ENCODE assay signal across 31 mouse cellular contexts in the genomic region with DNA sequence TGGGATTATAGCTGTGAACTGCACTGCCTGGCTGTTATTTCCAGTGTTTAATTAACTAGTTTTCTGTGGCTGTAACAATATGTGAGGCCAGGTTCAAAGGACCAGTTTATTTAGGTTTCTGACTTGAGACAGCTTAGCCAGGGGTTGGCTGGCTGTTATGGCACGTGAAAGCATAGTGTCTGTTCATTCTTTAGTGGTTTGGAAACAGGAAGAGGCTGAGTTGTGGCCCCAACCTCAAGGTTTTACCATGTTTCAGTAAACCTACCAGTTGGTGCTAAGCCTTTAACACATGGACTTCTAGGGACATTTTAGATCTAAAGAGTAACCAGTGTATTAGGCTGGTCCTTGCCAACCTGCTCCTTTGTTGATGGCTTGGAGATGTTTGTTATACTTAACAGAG. TPM values are rescaled to one million over a fixed set of nuclear protein-coding genes. Genes with fewer than 3 reads are reported as not detected.
DNase-seq lines count a peak whose midpoint lies in the region; ATAC-seq and TF ChIP-seq lines count a peak whose summit lies in the region.
"Had no signal": no experiment of that assay in that cellular context is flagged by ENCODE, and none has a peak within 500 bp of the region (broad histone marks: within the 10 kb centered on the region; RNA-seq: fewer than 3 reads in every experiment).

No protein-coding gene starts in this region.

- H3K27me3 ChIP-seq in heart, embryonic 13.5 days (replicated peaks): no peaks in the 10 kb centered on the region
- no peaks in the 10 kb centered on the region for H3K27me3 ChIP-seq in kidney, adult 2 months (replicated peaks; ENCODE audit: control insufficient read depth, insufficient read depth, low read length)
- no peaks in the 10 kb centered on the region for H3K27me3 ChIP-seq in kidney, embryonic 14.5 days (ENCODE audit: control insufficient read depth, insufficient read depth, low read length)
- H3K27me3 ChIP-seq in neural tube, embryonic 15.5 days (replicated peaks): no peaks in the 10 kb centered on the region
- H3K27me3 ChIP-seq: embryonic facial prominence, embryonic 12.5 days; hindbrain, embryonic 15.5 days; intestine, embryonic 15.5 days; midbrain, embryonic 13.5 days; neural tube, embryonic 12.5 days; stomach, embryonic 15.5 days had no signal

- TF ChIP-seq POLR2A in kidney, adult 2 months (IDR thresholded peaks at IDR 0.05; ENCODE audit: low read depth, low read length): no peak

- 74% methylated on average over 1 of the region's 1 CpGs for WGBS in heart, embryonic 13.5 days
- 73% methylated on average over 1 of the region's 1 CpGs for WGBS in kidney, adult 2 months
- 76% methylated on average over 1 of the region's 1 CpGs for WGBS in kidney, embryonic 14.5 days
- 88% methylated on average over 1 of the region's 1 CpGs for WGBS in neural tube, embryonic 15.5 days

- no peak overlapping the region for H3K4me2 ChIP-seq in heart, embryonic 13.5 days
- no peak overlapping the region for H3K4me2 ChIP-seq in kidney, embryonic 14.5 days (replicated peaks; ENCODE audit: low read depth, low read length)
- no peak overlapping the region for H3K4me2 ChIP-seq in neural tube, embryonic 15.5 days
- H3K4me2 ChIP-seq: embryonic facial prominence, embryonic 12.5 days; hindbrain, embryonic 15.5 days; intestine, embryonic 15.5 days; midbrain, embryonic 13.5 days; neural tube, embryonic 12.5 days; stomach, embryonic 15.5 days had no signal

- 0 out of 2 replicates have a peak overlapping the region, but pooled peaks have one; percentile 19 for H3K9ac ChIP-seq in heart, embryonic 13.5 days
- H3K9ac ChIP-seq in kidney, embryonic 14.5 days (ENCODE audit: low read depth, low read length): no peak overlapping the region
- no peak overlapping the region for H3K9ac ChIP-seq in neural tube, embryonic 15.5 days (replicated peaks)
- H3K9ac ChIP-seq: embryonic facial prominence, embryonic 12.5 days; forebrain, postnatal 0 days; hindbrain, embryonic 15.5 days; intestine, embryonic 15.5 days; liver, postnatal 0 days; midbrain, embryonic 13.5 days; neural tube, embryonic 12.5 days; stomach, embryonic 15.5 days had no signal

- H3K36me3 ChIP-seq in heart, embryonic 13.5 days: peaks cover 99% of the 10 kb centered on the region
- H3K36me3 ChIP-seq in kidney, adult 2 months (ENCODE audit: control insufficient read depth, insufficient read depth, low read length): peaks cover under 1% of the 10 kb centered on the region
- peaks cover 91% of the 10 kb centered on the region for H3K36me3 ChIP-seq in kidney, embryonic 14.5 days (ENCODE audit: control insufficient read depth, insufficient read depth, low read length)
- peaks cover 92% of the 10 kb centered on the region for H3K36me3 ChIP-seq in neural tube, embryonic 15.5 days

- intact Hi-C loops in heart, postnatal 36 days (cut with DNase I): no loop called here

- H3K4me1 ChIP-seq in heart, embryonic 13.5 days: peaks cover 28% of the 10 kb centered on the region
- H3K4me1 ChIP-seq in kidney, adult 2 months (ENCODE audit: control insufficient read depth, insufficient read depth, low read length): no peaks in the 10 kb centered on the region
- H3K4me1 ChIP-seq in kidney, embryonic 14.5 days (ENCODE audit: control insufficient read depth, insufficient read depth, low read length): no peaks in the 10 kb centered on the region
- H3K4me1 ChIP-seq in neural tube, embryonic 15.5 days: no peaks in the 10 kb centered on the region
- H3K4me1 ChIP-seq: embryonic facial prominence, embryonic 12.5 days; hindbrain, embryonic 15.5 days; intestine, embryonic 15.5 days; limb, embryonic 10.5 days; midbrain, embryonic 13.5 days; neural tube, embryonic 12.5 days; stomach, embryonic 15.5 days had no signal

- no peaks in the 10 kb centered on the region for H3K9me3 ChIP-seq in heart, embryonic 13.5 days
- H3K9me3 ChIP-seq in kidney, embryonic 14.5 days (ENCODE audit: control insufficient read depth, low read length): no peaks in the 10 kb centered on the region
- H3K9me3 ChIP-seq in neural tube, embryonic 15.5 days (replicated peaks): no peaks in the 10 kb centered on the region
- H3K9me3 ChIP-seq: embryonic facial prominence, embryonic 12.5 days; hindbrain, embryonic 15.5 days; intestine, embryonic 15.5 days; limb, embryonic 10.5 days; midbrain, embryonic 13.5 days; neural tube, embryonic 12.5 days; stomach, embryonic 15.5 days had no signal

- ATAC-seq in heart, embryonic 13.5 days (ENCODE audit: extremely low read depth, insufficient number of reproducible peaks, low FRiP score, low TSS enrichment): no peak
- ATAC-seq in kidney, embryonic 14.5 days (ENCODE audit: low FRiP score, low TSS enrichment): no peak
- peak; percentile 61 for ATAC-seq in granulocyte monocyte progenitor cell, adult 5-6 weeks (replicated peaks; ENCODE audit: poor library complexity, severe bottlenecking)
- no peak for ATAC-seq in neural tube, embryonic 15.5 days (ENCODE audit: low FRiP score)
- ATAC-seq: activated CD4-positive, CD25-positive, alpha-beta regulatory T cell, adult 4 months; intestine, embryonic 15.5 days; liver, postnatal 0 days; lung, postnatal 0 days; midbrain, embryonic 13.5 days had no signal

- DNase-seq in heart, postnatal 36 days: no peak
- peak; percentile 38 for DNase-seq in kidney, adult 2 months
- peak; percentile 11 to 38 for DNase-seq in natural killer cell, adult 2 months (ENCODE audit: low spot score in 2 of 2)
- DNase-seq: adrenal gland, adult 8-10 months; B cell, adult 2 months; cerebellum, adult 18-20 months; cerebellum, postnatal 14 days; forebrain, postnatal 0 days; gastrocnemius, postnatal 25 days; heart, postnatal 4 days; liver; liver, postnatal 0 days; right cerebral cortex, postnatal 4 days; thymus, postnatal 25 days had no signal

- peak overlapping the region; percentile 70 for H3K27ac ChIP-seq in heart, embryonic 13.5 days (replicated peaks)
- H3K27ac ChIP-seq in kidney, adult 2 months (ENCODE audit: insufficient read depth, low read depth, low read length): no peak overlapping the region
- no peak overlapping the region for H3K27ac ChIP-seq in kidney, embryonic 14.5 days (ENCODE audit: low read depth, low read length)
- H3K27ac ChIP-seq in neural tube, embryonic 15.5 days (replicated peaks): no peak overlapping the region
- H3K27ac ChIP-seq: embryonic facial prominence, embryonic 12.5 days; hindbrain, embryonic 15.5 days; intestine, embryonic 15.5 days; kidney, postnatal 0 days; limb, embryonic 10.5 days; midbrain, embryonic 13.5 days; neural tube, embryonic 12.5 days; stomach, embryonic 15.5 days had no signal

- H3K4me3 ChIP-seq in heart, embryonic 13.5 days: no peak overlapping the region
- H3K4me3 ChIP-seq in kidney, adult 2 months (ENCODE audit: insufficient read depth, low read depth, low read length): no peak overlapping the region
- no peak overlapping the region for H3K4me3 ChIP-seq in kidney, embryonic 14.5 days (ENCODE audit: low read length)
- no peak overlapping the region for H3K4me3 ChIP-seq in neural tube, embryonic 15.5 days (replicated peaks)
- H3K4me3 ChIP-seq: embryonic facial prominence, embryonic 12.5 days; hindbrain, embryonic 15.5 days; intestine, embryonic 15.5 days; limb, embryonic 10.5 days; midbrain, embryonic 13.5 days; neural tube, embryonic 12.5 days; stomach, embryonic 15.5 days had no signal

- no peak for TF ChIP-seq CTCF in kidney, adult 2 months (conservative IDR thresholded peaks at IDR 0.05; ENCODE audit: insufficient read depth, insufficient read length, low read depth, low read length)

RNA-seq across cellular contexts. Expression of a gene that starts 12.6 kb away (rescaled TPM):
- 64.9 and 71.1 TPM in 2 replicates for polyA plus RNA-seq in heart, embryonic 13.5 days (2015; fragmentation: Nextera tagmentation; extraction: Ambion mirVana)
- 10 to 100 TPM; 36.5 to 37.4 TPM for total RNA-seq in heart, postnatal 36 days (2021)
- polyA plus RNA-seq in kidney, adult 2 months (2012; rRNA removed): 43.8 and 47.2 TPM in 2 replicates
- 62.0 and 89.1 TPM in 2 replicates for polyA plus RNA-seq in kidney, embryonic 14.5 days (2014; fragmentation: Nextera tagmentation; extraction: Ambion mirVana)
- 79.5 and 85.5 TPM in 2 replicates for total RNA-seq in granulocyte monocyte progenitor cell, adult 5-6 weeks (2014; fragmentation: Nextera tagmentation)
- total RNA-seq in granulocyte monocyte progenitor cell, adult 5-6 weeks (2017): 117 and 126 TPM in 2 replicates
- 99.6 and 105 TPM in 2 replicates for polyA plus RNA-seq in neural tube, embryonic 15.5 days (2015; fragmentation: Nextera tagmentation; extraction: Ambion mirVana)

RNA-seq across cellular contexts. Expression of a gene that starts 23.6 kb away (rescaled TPM):
- not detected in 2 replicates for polyA plus RNA-seq in heart, embryonic 13.5 days (2015; fragmentation: Nextera tagmentation; extraction: Ambion mirVana)
- total RNA-seq in heart, postnatal 36 days (2021): not detected
- 0.16 TPM in 2 replicates for polyA plus RNA-seq in kidney, adult 2 months (2012; rRNA removed)
- polyA plus RNA-seq in kidney, embryonic 14.5 days (2014; fragmentation: Nextera tagmentation; extraction: Ambion mirVana): not detected in 2 replicates
- total RNA-seq in granulocyte monocyte progenitor cell, adult 5-6 weeks (2014; fragmentation: Nextera tagmentation): not detected in 2 replicates
- 0.21 TPM in 1 of 2 replicates, not detected in the other for total RNA-seq in granulocyte monocyte progenitor cell, adult 5-6 weeks (2017)
- polyA plus RNA-seq in neural tube, embryonic 15.5 days (2015; fragmentation: Nextera tagmentation; extraction: Ambion mirVana): not detected in 2 replicates
- total RNA-seq: forebrain, postnatal 0 days; gastrocnemius, postnatal 25 days; heart, postnatal 4 days; layer of hippocampus, postnatal 10 days; left cerebral cortex, adult 8-10 months had no signal
- polyA plus RNA-seq: embryonic facial prominence, embryonic 12.5 days; forebrain, embryonic 11.5 days; forebrain, postnatal 0 days; intestine, embryonic 15.5 days; kidney, postnatal 0 days; limb, embryonic 10.5 days; liver, postnatal 0 days; midbrain, embryonic 13.5 days; neural tube, embryonic 12.5 days; stomach, embryonic 15.5 days had no signal

RNA-seq across cellular contexts. Expression of a gene that starts 51.8 kb away (rescaled TPM):
- 13.5 and 13.9 TPM in 2 replicates for polyA plus RNA-seq in heart, embryonic 13.5 days (2015; fragmentation: Nextera tagmentation; extraction: Ambion mirVana)
- 1 to 10 TPM; 8.3 to 9.9 TPM for total RNA-seq in heart, postnatal 36 days (2021)
- polyA plus RNA-seq in kidney, adult 2 months (2012; rRNA removed): 5.3 and 6.3 TPM in 2 replicates
- polyA plus RNA-seq in kidney, embryonic 14.5 days (2014; fragmentation: Nextera tagmentation; extraction: Ambion mirVana): 27.1 and 35.7 TPM in 2 replicates
- total RNA-seq in granulocyte monocyte progenitor cell, adult 5-6 weeks (2014; fragmentation: Nextera tagmentation): 23.7 and 26.5 TPM in 2 replicates
- total RNA-seq in granulocyte monocyte progenitor cell, adult 5-6 weeks (2017): 29.6 and 31.4 TPM in 2 replicates
- 12.2 and 18.5 TPM in 2 replicates for polyA plus RNA-seq in neural tube, embryonic 15.5 days (2015; fragmentation: Nextera tagmentation; extraction: Ambion mirVana)

RNA-seq across cellular contexts. Expression of a gene that starts 54.9 kb away (rescaled TPM):
- 103 and 114 TPM in 2 replicates for polyA plus RNA-seq in heart, embryonic 13.5 days (2015; fragmentation: Nextera tagmentation; extraction: Ambion mirVana)
- 10 to 100 TPM; 50.3 to 53.8 TPM for total RNA-seq in heart, postnatal 36 days (2021)
- 52.1 and 78.2 TPM in 2 replicates for polyA plus RNA-seq in kidney, adult 2 months (2012; rRNA removed)
- 137 and 186 TPM in 2 replicates for polyA plus RNA-seq in kidney, embryonic 14.5 days (2014; fragmentation: Nextera tagmentation; extraction: Ambion mirVana)
- total RNA-seq in granulocyte monocyte progenitor cell, adult 5-6 weeks (2014; fragmentation: Nextera tagmentation): 77.4 and 92.5 TPM in 2 replicates
- total RNA-seq in granulocyte monocyte progenitor cell, adult 5-6 weeks (2017): 58.4 and 65.0 TPM in 2 replicates
- 99.2 and 107 TPM in 2 replicates for polyA plus RNA-seq in neural tube, embryonic 15.5 days (2015; fragmentation: Nextera tagmentation; extraction: Ambion mirVana)

Comparison
In these comparisons a context has a peak if more than half of its experiments do, and no peak if none do; other contexts are left out.
1. DNase-seq: peak in kidney, adult 2 months (single experiment) and natural killer cell, adult 2 months (2 of 2); none in heart, postnatal 36 days (0 of 2).